Mouse (Mus musculus) neutrophil, adult 83 days (primary cell): ENCODE measurements around the gene March5. TPM values are rescaled to one million over a fixed set of nuclear protein-coding genes. Genes with fewer than 3 reads are reported as not detected.

Experiments used
- total RNA-seq, 2 experiments: library from RNA; stranded (reverse); gene quantifications; one replicate each; pipeline ENCODE4 v1.2.4; 2023

The March5 gene
- total RNA-seq = 10 to 100 TPM; 31.8 to 36.1 TPM

DNA sequence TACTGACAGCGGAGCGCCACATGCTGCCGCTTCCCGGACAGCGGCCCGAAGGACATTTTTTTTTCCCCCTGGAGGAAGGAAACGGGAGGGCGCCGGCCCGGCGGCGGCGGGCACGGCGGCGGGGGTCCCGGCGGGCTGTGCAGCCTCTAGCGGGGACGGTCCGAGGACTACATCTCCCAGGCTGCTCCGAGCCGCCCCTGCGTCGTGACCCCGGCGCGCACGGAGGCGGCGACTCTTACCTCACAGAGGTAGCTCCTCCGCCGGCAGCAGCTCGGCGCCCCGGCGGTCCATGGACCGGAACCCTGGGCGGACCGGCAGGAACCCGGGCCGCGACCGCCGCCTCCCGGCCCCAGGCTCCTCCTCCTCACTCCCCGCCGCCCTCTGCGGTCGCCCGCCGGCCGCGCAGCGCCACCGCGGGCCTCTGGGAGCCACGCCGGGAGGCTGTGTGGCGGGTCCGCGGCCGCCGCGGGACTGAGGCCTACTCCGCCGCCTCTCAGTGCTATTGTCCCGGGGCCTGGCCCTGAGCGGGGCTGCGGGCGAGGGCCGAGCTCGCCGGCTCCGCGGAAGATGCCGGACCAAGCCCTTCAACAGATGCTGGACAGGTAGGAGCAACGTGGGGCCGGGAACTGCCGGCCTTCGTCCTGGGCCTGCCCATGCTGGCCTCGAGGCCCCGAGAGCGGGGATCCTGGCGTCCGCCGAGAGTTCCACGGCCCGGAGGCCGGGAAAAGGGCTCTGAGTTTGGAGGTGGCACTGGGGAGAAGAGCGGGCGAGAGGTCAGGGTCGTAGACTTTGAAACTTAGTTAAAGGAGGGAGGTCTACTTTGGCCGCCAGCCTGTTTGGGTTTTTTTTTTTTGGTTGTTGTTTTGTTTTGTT is at the start of gene March5:
March5 (plus strand) TSS at position 241 of the 873 bp plus-strand sequence.

DNA sequence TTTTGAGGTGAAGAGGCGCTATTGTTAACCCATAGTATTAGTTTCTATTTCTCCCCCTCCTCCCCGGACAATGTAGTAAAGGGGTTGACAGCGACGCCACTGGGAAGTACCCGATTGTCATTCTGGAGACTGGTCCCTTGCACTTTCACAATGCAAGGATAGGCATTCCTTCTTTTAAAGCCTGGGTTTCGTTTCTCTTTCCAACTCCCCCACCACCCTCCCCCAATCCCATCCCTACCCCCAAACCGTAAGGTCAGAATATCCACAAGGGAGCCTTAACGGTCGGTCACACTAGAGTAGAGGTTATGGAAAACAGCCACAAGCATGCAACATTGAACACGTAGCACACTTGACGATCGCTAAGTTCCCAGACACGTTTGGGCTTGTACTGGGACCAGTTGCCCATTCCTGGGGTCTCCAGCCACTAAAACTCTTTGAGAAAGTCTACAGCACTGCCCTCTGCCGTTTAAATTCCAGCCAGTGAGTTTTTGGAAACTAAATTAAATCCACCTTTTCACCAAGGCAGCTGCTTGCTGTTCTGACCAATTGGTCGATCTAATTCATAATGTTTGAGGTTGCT is 923 bp downstream of the March5 start, which contains the start of gene Cpeb3:
Cpeb3 (minus strand) TSS at position 426 of the 580 bp plus-strand sequence.

Other genes starting within 250 kb of the March5 start
- gene Cpeb3, start 1.1 kb downstream of the March5 start, total RNA-seq = 1 to 10 TPM; 1.7 to 2.1 TPM
- gene Ide, start 130.3 kb downstream of the March5 start, total RNA-seq = 10 to 100 TPM; 30.7 to 32.9 TPM
- 10 to 100 TPM; 67.0 to 67.2 TPM for gene Kif11, start 168.9 kb downstream of the March5 start, total RNA-seq
- gene Hhex, start 227.3 kb downstream of the March5 start, total RNA-seq = 10 to 100 TPM; 56.3 to 60.9 TPM